Mouse (Mus musculus) lung, embryonic 14.5 days (tissue): ENCODE measurements around the gene Sparc. TPM values are rescaled to one million over a fixed set of nuclear protein-coding genes. Genes with fewer than 3 reads are reported as not detected.

Experiments
- ATAC-seq: fragments of 200-750 bp; cut with Nextera tagmentation; 2 replicates; pipeline ENCODE4 v1.8.0; 2017; ENCODE audit warnings: mild to moderate bottlenecking, moderate TSS enrichment, moderate library complexity; ENCODE audit not compliant: insufficient read depth
- DNase-seq: peaks from one replicate; pipeline ENCODE4 v3.0.0-alpha.2; 2015
- H3K27ac ChIP-seq: fragments of 300-500 bp; sonication (generic); 2 replicates; pipeline ENCODE4 v1.5.1; 2014; ENCODE audit warnings: low read depth, mild to moderate bottlenecking, moderate library complexity
- H3K27me3 ChIP-seq: fragments of 300-500 bp; sonication (generic); 2 replicates; pipeline ENCODE4 v1.6.1; 2014; ENCODE audit warnings: low read length, control low read depth; ENCODE audit not compliant: insufficient read depth
- H3K36me3 ChIP-seq: fragments of 300-500 bp; sonication (generic); 2 replicates; pipeline ENCODE4 v1.6.1; 2014; ENCODE audit warnings: control low read depth; ENCODE audit not compliant: insufficient read depth
- H3K4me1 ChIP-seq: fragments of 300-500 bp; sonication (generic); 2 replicates; pipeline ENCODE4 v1.6.1; 2014; ENCODE audit warnings: antibody characterized with exemption, control low read depth; ENCODE audit not compliant: insufficient read depth
- H3K4me2 ChIP-seq: fragments of 300-500 bp; sonication (generic); 2 replicates; pipeline ENCODE4 v1.6.1; 2014; ENCODE audit warnings: mild to moderate bottlenecking
- H3K4me3 ChIP-seq: fragments of 300-500 bp; sonication (generic); 2 replicates; pipeline ENCODE4 v1.5.1; 2014; ENCODE audit warnings: low read depth, low read length
- H3K9ac ChIP-seq: fragments of 300-500 bp; sonication (generic); 2 replicates; pipeline ENCODE4 v1.6.1; 2014
- H3K9me3 ChIP-seq: fragments of 300-500 bp; sonication (generic); 2 replicates; pipeline ENCODE4 v1.6.1; 2016; ENCODE audit warnings: low read depth, low read length, control low read depth
- CTCF ChIP-seq: IDR thresholded peaks from 2 replicates; pipeline ENCODE4 v1.5.1; 2016; ENCODE audit warnings: antibody characterized with exemption, low read depth
- WGBS: fragments of 180-500 bp; shearing (Covaris S2); extraction: QIAGEN DNeasy Blood & Tissue Kit; methylation state at CpG from one replicate; pipeline ENCODE4 v1.1.7; 2014; 5-methylcytosine and 5-hydroxymethylcytosine counted together
- polyA plus RNA-seq: library from polyadenylated mRNA; unstranded; fragments of >200 nt; fragmentation: Nextera tagmentation; extraction: Ambion mirVana; gene quantifications from 2 replicates; pipeline ENCODE4 v1.2.1, GENCODE M21; 2014

Sparc gene
- polyA plus RNA-seq, 1 experiment from 2014 or later: 1,429 TPM

- peak overlapping the region; percentile 63 for H3K27ac ChIP-seq
- no peaks in the 10 kb centered on the region for H3K9me3 ChIP-seq
- no peaks in the 10 kb centered on the region for H3K27me3 ChIP-seq
- DNase-seq (peak; percentile 32), ATAC-seq (no peak)
- no peak for TF ChIP-seq CTCF
- peaks cover 18% of the 10 kb centered on the region for H3K4me1 ChIP-seq
- peaks cover 37% of the 10 kb centered on the region for H3K36me3 ChIP-seq
- no peak overlapping the region for H3K4me3 ChIP-seq
- 0 out of 2 replicates have a peak overlapping the region, but pooled peaks have one; percentile 11 for H3K9ac ChIP-seq
- peak overlapping the region; percentile 36 for H3K4me2 ChIP-seq
- WGBS: 39% methylated on average over 9 of the region's 9 CpGs
These were observed 7.8 kb downstream of the Sparc start for GRCm38 (mm10) chr11:55415036-55415704.

GRCm38 (mm10) chr11:55414314-55414713, 8.7 kb downstream of the Sparc start:
- H3K27ac ChIP-seq: peak overlapping the region; percentile 63
- H3K4me2 ChIP-seq: peak overlapping the region; percentile 36
- peaks cover 46% of the 10 kb centered on the region for H3K36me3 ChIP-seq
- no peak for TF ChIP-seq CTCF
- H3K4me3 ChIP-seq: no peak overlapping the region
- no peaks in the 10 kb centered on the region for H3K9me3 ChIP-seq
- peaks cover 15% of the 10 kb centered on the region for H3K4me1 ChIP-seq
- H3K27me3 ChIP-seq: no peaks in the 10 kb centered on the region
- H3K9ac ChIP-seq: peak overlapping the region; percentile 32; the same call in 1 of the 2 replicates
- DNase-seq (peak; percentile 70), ATAC-seq (no peak; the same call in 1 of the 2 replicates)
- 47% methylated on average over 5 of the region's 5 CpGs for WGBS

GRCm38 (mm10) chr11:55413416-55413796, 9.6 kb downstream of the Sparc start:
- no peak for DNase-seq

GRCm38 (mm10) chr11:55412680-55413415, 10.1 kb downstream of the Sparc start:
- TF ChIP-seq CTCF: no peak
- DNase-seq (no peak), ATAC-seq (no peak)
- no peaks in the 10 kb centered on the region for H3K27me3 ChIP-seq
- no peak overlapping the region for H3K4me2 ChIP-seq
- H3K27ac ChIP-seq: no peak overlapping the region
- no peak overlapping the region for H3K9ac ChIP-seq
- H3K9me3 ChIP-seq: no peaks in the 10 kb centered on the region
- H3K4me3 ChIP-seq: no peak overlapping the region
- WGBS: 88% methylated on average over 10 of the region's 10 CpGs
- peaks cover 15% of the 10 kb centered on the region for H3K4me1 ChIP-seq
- peaks cover 60% of the 10 kb centered on the region for H3K36me3 ChIP-seq

More at GRCm38 (mm10) chr11:55413416-55413796, 9.6 kb downstream of the Sparc start:
- peaks cover 55% of the 10 kb centered on the region for H3K36me3 ChIP-seq
- H3K9me3 ChIP-seq: no peaks in the 10 kb centered on the region
- no peak overlapping the region for H3K27ac ChIP-seq
- H3K4me3 ChIP-seq: no peak overlapping the region
- H3K27me3 ChIP-seq: no peaks in the 10 kb centered on the region
- no peak overlapping the region for H3K4me2 ChIP-seq
- peaks cover 15% of the 10 kb centered on the region for H3K4me1 ChIP-seq
- no peak for ATAC-seq
- no peak overlapping the region for H3K9ac ChIP-seq
- TF ChIP-seq CTCF: no peak
- WGBS: 94% methylated on average over 2 of the region's 2 CpGs

- Histone ChIP-seq H3K4me1 (peaks cover 10% of the 10 kb centered on the region; the same call in 1 of the 2 replicates), H3K27ac (no peak overlapping the region), H3K27me3 (no peaks in the 10 kb centered on the region), H3K36me3 (peaks cover 68% of the 10 kb centered on the region), H3K4me3 (no peak overlapping the region), H3K9me3 (no peaks in the 10 kb centered on the region), H3K9ac (no peak overlapping the region), H3K4me2 (no peak overlapping the region)
- 70% methylated on average over 7 of the region's 7 CpGs for WGBS
- no peak for DNase-seq
- ATAC-seq: no peak
- no peak for TF ChIP-seq CTCF
These were observed 10.9 kb downstream of the Sparc start for GRCm38 (mm10) chr11:55412034-55412433.

- DNase-seq: peak; percentile 34
- no peak for TF ChIP-seq CTCF
- whole genome bisulfite sequencing: 56% methylated on average over 3 of the region's 3 CpGs
- Histone ChIP-seq H3K27me3 (no peaks in the 10 kb centered on the region), H3K9ac (no peak overlapping the region), H3K4me1 (peaks cover 10% of the 10 kb centered on the region; the same call in 1 of the 2 replicates), H3K36me3 (peaks cover 81% of the 10 kb centered on the region), H3K27ac (peak overlapping the region; percentile 3; the same call in 1 of the 2 replicates), H3K4me3 (no peak overlapping the region), H3K9me3 (no peaks in the 10 kb centered on the region), H3K4me2 (no peak overlapping the region)
- no peak for ATAC-seq
These were observed 12.5 kb downstream of the Sparc start for GRCm38 (mm10) chr11:55410502-55410901.

- Histone ChIP-seq H3K9me3 (no peaks in the 10 kb centered on the region), H3K4me3 (no peak overlapping the region), H3K36me3 (peaks cover 85% of the 10 kb centered on the region), H3K27ac (no peak overlapping the region), H3K4me2 (no peak overlapping the region), H3K4me1 (peaks cover 7% of the 10 kb centered on the region; the same call in 1 of the 2 replicates), H3K27me3 (no peaks in the 10 kb centered on the region), H3K9ac (no peak overlapping the region)
- no peak for DNase-seq
- TF ChIP-seq CTCF: no peak
- 68% methylated on average over 3 of the region's 3 CpGs for WGBS
- ATAC-seq: no peak
These were observed 13.0 kb downstream of the Sparc start for GRCm38 (mm10) chr11:55410005-55410404.
